ENCODE assay signal across 14 mouse cellular contexts in the genomic region with DNA sequence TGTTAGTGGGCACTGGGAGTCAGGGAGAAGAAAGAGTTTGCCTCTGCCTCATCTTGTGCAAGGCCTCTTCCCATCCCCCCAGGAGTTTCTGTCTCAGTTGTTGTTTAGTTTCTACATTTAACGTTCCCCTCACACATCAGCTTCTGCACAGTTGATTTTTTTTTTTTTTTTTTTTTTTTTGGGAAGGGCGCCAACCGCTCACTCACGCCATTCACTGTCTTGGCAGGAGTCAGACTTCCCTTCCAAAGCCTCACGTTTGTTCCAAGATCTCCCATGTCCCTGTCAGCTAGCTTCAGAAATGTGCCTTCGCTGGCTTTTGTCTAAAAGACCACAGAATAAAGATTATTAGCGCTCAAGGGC. TPM values are rescaled to one million over a fixed set of nuclear protein-coding genes. Genes with fewer than 3 reads are reported as not detected.
DNase-seq lines count a peak whose midpoint lies in the region; ATAC-seq and TF ChIP-seq lines count a peak whose summit lies in the region.
"Had no signal": no experiment of that assay in that cellular context is flagged by ENCODE, and none has a peak within 500 bp of the region (broad histone marks: within the 10 kb centered on the region; RNA-seq: fewer than 3 reads in every experiment).

No protein-coding gene starts in this region.

- no peak overlapping the region for H3K4me2 ChIP-seq in embryonic facial prominence, embryonic 14.5 days (ENCODE audit: low read depth, low read length)
- H3K4me2 ChIP-seq: embryonic facial prominence, embryonic 12.5 days; liver, embryonic 13.5 days had no signal

- H3K9ac ChIP-seq in embryonic facial prominence, embryonic 14.5 days (ENCODE audit: low read depth, low read length): no peak overlapping the region
- H3K9ac ChIP-seq: embryonic facial prominence, embryonic 12.5 days; liver, embryonic 13.5 days had no signal

- no peak overlapping the region; the same call in 1 of the 2 replicates for H3K27ac ChIP-seq in embryonic facial prominence, embryonic 14.5 days (replicated peaks; ENCODE audit: low read depth, low read length)
- H3K27ac ChIP-seq in embryonic facial prominence, embryonic 10.5 days (replicated peaks): no peak overlapping the region
- H3K27ac ChIP-seq: embryonic facial prominence, embryonic 12.5 days; liver, embryonic 13.5 days had no signal

- no peaks in the 10 kb centered on the region for H3K27me3 ChIP-seq in embryonic facial prominence, embryonic 14.5 days (replicated peaks; ENCODE audit: control insufficient read depth, insufficient read depth, low read length)
- no peaks in the 10 kb centered on the region for H3K27me3 ChIP-seq in embryonic facial prominence, embryonic 10.5 days (replicated peaks; ENCODE audit: low read depth, poor library complexity, severe bottlenecking)
- H3K27me3 ChIP-seq: embryonic facial prominence, embryonic 12.5 days; liver, embryonic 13.5 days had no signal

- ATAC-seq in embryonic facial prominence, embryonic 14.5 days (ENCODE audit: low read depth): no peak
- no peak for ATAC-seq in CD4-positive, CD25-positive, alpha-beta regulatory T cell, adult 4 months

- intact Hi-C loops in heart, postnatal 14 days (cut with DNase I): loop anchor here (10.0 kb wide), 1 partner anchor 227 kb away; no protein-coding TSS in a partner anchor

- no peak for TF ChIP-seq CTCF in brain, embryonic 14.5 days (IDR thresholded peaks at IDR 0.05; ENCODE audit: borderline replicate concordance, extremely low read depth, insufficient read depth, insufficient read length)

- TF ChIP-seq POLR2A in brain, embryonic 14.5 days (IDR thresholded peaks at IDR 0.05; ENCODE audit: borderline replicate concordance, extremely low read depth, insufficient read depth, insufficient read length, poor library complexity, severe bottlenecking): no peak

- H3K9me3 ChIP-seq in embryonic facial prominence, embryonic 14.5 days (ENCODE audit: control insufficient read depth, low read length): no peaks in the 10 kb centered on the region
- H3K9me3 ChIP-seq in embryonic facial prominence, embryonic 10.5 days: no peaks in the 10 kb centered on the region
- H3K9me3 ChIP-seq: embryonic facial prominence, embryonic 12.5 days; liver, embryonic 13.5 days had no signal

- no peaks in the 10 kb centered on the region for H3K36me3 ChIP-seq in embryonic facial prominence, embryonic 14.5 days (ENCODE audit: control insufficient read depth, insufficient read depth, low read length)
- no peaks in the 10 kb centered on the region for H3K36me3 ChIP-seq in embryonic facial prominence, embryonic 10.5 days (replicated peaks)
- H3K36me3 ChIP-seq: embryonic facial prominence, embryonic 12.5 days; liver, embryonic 13.5 days had no signal

- 46% methylated on average over 7 of the region's 7 CpGs for WGBS in embryonic facial prominence, embryonic 14.5 days
- WGBS in embryonic facial prominence, embryonic 10.5 days: 73% methylated on average over 7 of the region's 7 CpGs

- H3K4me1 ChIP-seq in embryonic facial prominence, embryonic 14.5 days (ENCODE audit: control insufficient read depth, insufficient read depth, low read length): peaks cover 11% of the 10 kb centered on the region; the same call in 1 of the 2 replicates
- peaks cover 6% of the 10 kb centered on the region; the same call in 1 of the 2 replicates for H3K4me1 ChIP-seq in embryonic facial prominence, embryonic 10.5 days
- H3K4me1 ChIP-seq: liver, embryonic 13.5 days had no signal

- H3K4me3 ChIP-seq in embryonic facial prominence, embryonic 14.5 days (ENCODE audit: low read depth, low read length): no peak overlapping the region
- H3K4me3 ChIP-seq in embryonic facial prominence, embryonic 10.5 days: no peak overlapping the region
- H3K4me3 ChIP-seq: embryonic facial prominence, embryonic 12.5 days; liver, embryonic 13.5 days had no signal

- peak; percentile 65 for DNase-seq in embryonic facial prominence, embryonic 14.5 days (ENCODE audit: low spot score)
- no peak for DNase-seq in embryonic facial prominence, embryonic 10.5 days (ENCODE audit: low spot score)
- peak; percentile 27 for DNase-seq in 3134 (ENCODE audit: extremely low read depth, insufficient read length, low spot score)
- peak; percentile 95 for DNase-seq in brain, embryonic 14.5 days (ENCODE audit: low read depth)
- peak; percentile 33 for DNase-seq in lung, postnatal 14 days
- no peak for DNase-seq in kidney, adult 11 months
- no peak for DNase-seq in heart, postnatal 14 days
- DNase-seq: cerebellum, adult 11 months; kidney, adult 9 months; layer of hippocampus, postnatal 36 days; liver, embryonic 13.5 days; thymus, postnatal 36 days had no signal

RNA-seq across cellular contexts. Expression of a gene that starts 25.4 kb away (rescaled TPM):
- 2.5 and 3.2 TPM in 2 replicates for polyA plus RNA-seq in embryonic facial prominence, embryonic 14.5 days (2014; fragmentation: Nextera tagmentation; extraction: Ambion mirVana)
- 4.3 and 4.5 TPM in 2 replicates for polyA plus RNA-seq in embryonic facial prominence, embryonic 10.5 days (2016; fragmentation: Nextera tagmentation; extraction: Ambion mirVana)
- polyA plus RNA-seq in brain, embryonic 14.5 days (2012; rRNA removed): 2.1 and 2.7 TPM in 2 replicates
- polyA plus RNA-seq in CD4-positive, CD25-positive, alpha-beta regulatory T cell, adult 4 months (2017; shearing (Covaris generic)): 1 to 10 TPM; 4.7 to 6.1 TPM
- under 1 TPM; 0.81 to 0.93 TPM for total RNA-seq in heart, postnatal 14 days (2021)

Comparison
In these comparisons a context has a peak if more than half of its experiments do, and no peak if none do; other contexts are left out.
1. DNase-seq: peak in embryonic facial prominence, embryonic 14.5 days (single experiment), 3134 (single experiment), brain, embryonic 14.5 days (single experiment) and lung, postnatal 14 days (single experiment); none in embryonic facial prominence, embryonic 10.5 days (single experiment), kidney, adult 11 months (single experiment) and heart, postnatal 14 days (0 of 2).